Mouse (Mus musculus): ENCODE measurements around the gene Cnn3.

GRCm38 (mm10) chr3:121461477-121461876, 35.2 kb downstream of the Cnn3 start:
- TF ChIP-seq CTCF (IDR thresholded peaks at IDR 0.05) (no peak), EP300 (IDR thresholded peaks at IDR 0.05) (no peak)
